ENCODE assay signal across 22 mouse cellular contexts in the genomic region with DNA sequence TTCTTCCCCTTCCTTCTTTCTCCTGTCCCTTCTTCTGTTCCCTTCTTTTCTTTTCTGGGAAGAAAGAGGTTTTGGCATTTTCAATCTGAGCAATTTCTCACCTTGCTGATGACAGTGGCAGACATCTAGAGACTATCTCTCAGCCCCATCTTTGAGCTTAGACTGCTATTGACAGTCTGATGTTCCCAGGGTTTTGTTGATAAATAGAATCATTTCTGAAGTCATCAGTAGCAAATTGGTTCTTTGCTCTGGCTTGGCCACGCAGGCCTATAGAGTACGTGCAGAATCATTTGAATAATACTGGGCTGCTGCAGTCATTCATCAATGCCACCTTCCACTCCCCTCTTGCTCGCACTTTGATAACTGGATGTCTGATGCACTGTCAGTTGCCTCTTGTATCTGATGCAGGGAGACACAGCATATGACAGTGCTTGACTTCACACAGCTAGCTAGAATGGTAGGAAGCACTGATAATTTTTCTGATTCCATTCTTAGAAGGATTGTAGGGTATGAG.
DNase-seq lines count a peak whose midpoint lies in the region; ATAC-seq and TF ChIP-seq lines count a peak whose summit lies in the region.
"Had no signal": no experiment of that assay in that cellular context is flagged by ENCODE, and none has a peak within 500 bp of the region (broad histone marks: within the 10 kb centered on the region; RNA-seq: fewer than 3 reads in every experiment).

No protein-coding gene starts in this region.

- H3K4me2 ChIP-seq in hindbrain, embryonic 11.5 days (replicated peaks; ENCODE audit: low read depth, low read length) = no peak overlapping the region
- no peak overlapping the region for H3K4me2 ChIP-seq in hindbrain, embryonic 14.5 days (replicated peaks)
- H3K4me2 ChIP-seq in hindbrain, embryonic 16.5 days (ENCODE audit: low read length) = no peak overlapping the region
- H3K4me2 ChIP-seq in hindbrain, postnatal 0 days (ENCODE audit: low read depth, low read length) = no peak overlapping the region
- H3K4me2 ChIP-seq in midbrain, postnatal 0 days (ENCODE audit: low read depth, low read length, poor library complexity, severe bottlenecking) = no peak overlapping the region
- H3K4me2 ChIP-seq in midbrain, embryonic 13.5 days (replicated peaks) = no peak overlapping the region
- H3K4me2 ChIP-seq: embryonic facial prominence, embryonic 13.5 days; embryonic facial prominence, embryonic 15.5 days; forebrain, embryonic 12.5 days had no signal

- H3K9ac ChIP-seq in hindbrain, embryonic 11.5 days (ENCODE audit: low read depth, low read length) = no peak overlapping the region
- H3K9ac ChIP-seq in hindbrain, embryonic 14.5 days = no peak overlapping the region
- no peak overlapping the region for H3K9ac ChIP-seq in hindbrain, embryonic 16.5 days (ENCODE audit: low read depth, low read length)
- no peak overlapping the region for H3K9ac ChIP-seq in hindbrain, postnatal 0 days (replicated peaks; ENCODE audit: low read length)
- H3K9ac ChIP-seq in midbrain, postnatal 0 days (replicated peaks; ENCODE audit: low read length, poor library complexity, severe bottlenecking) = no peak overlapping the region
- H3K9ac ChIP-seq in midbrain, embryonic 13.5 days (replicated peaks) = no peak overlapping the region
- H3K9ac ChIP-seq: embryonic facial prominence, embryonic 13.5 days; embryonic facial prominence, embryonic 15.5 days; forebrain, embryonic 12.5 days had no signal

- H3K27me3 ChIP-seq in hindbrain, embryonic 11.5 days (ENCODE audit: control insufficient read depth, insufficient read depth, low read length) = peaks cover 2% of the 10 kb centered on the region; the same call in 1 of the 2 replicates
- no peaks in the 10 kb centered on the region for H3K27me3 ChIP-seq in hindbrain, embryonic 14.5 days (ENCODE audit: control insufficient read depth, insufficient read depth, low read length)
- no peaks in the 10 kb centered on the region for H3K27me3 ChIP-seq in hindbrain, embryonic 16.5 days (replicated peaks; ENCODE audit: control insufficient read depth, insufficient read depth, low read length)
- no peaks in the 10 kb centered on the region; the same call in 1 of the 2 replicates for H3K27me3 ChIP-seq in hindbrain, postnatal 0 days (ENCODE audit: insufficient read depth, low read length)
- H3K27me3 ChIP-seq in midbrain, postnatal 0 days (ENCODE audit: insufficient read depth, low read length) = no peaks in the 10 kb centered on the region
- H3K27me3 ChIP-seq in midbrain, embryonic 13.5 days = 0 out of 2 replicates have a peak, but pooled peaks cover 2% of the 10 kb centered on the region
- H3K27me3 ChIP-seq: embryonic facial prominence, embryonic 13.5 days; embryonic facial prominence, embryonic 15.5 days; forebrain, embryonic 12.5 days had no signal

- DNase-seq in hindbrain, embryonic 11.5 days (ENCODE audit: low spot score) = peak; percentile 16
- no peak for DNase-seq in hindbrain, embryonic 14.5 days (ENCODE audit: low spot score)
- DNase-seq in hindbrain, postnatal 0 days (ENCODE audit: low spot score) = no peak
- peak; percentile 6 for DNase-seq in midbrain, postnatal 0 days (ENCODE audit: low spot score)
- DNase-seq: adrenal gland, adult 2 months; adrenal gland, postnatal 10 days; adrenal gland, postnatal 25 days; cerebellum, adult 11 months; cerebellum, adult 18-20 months; cerebellum, adult 8-10 months; cerebellum, adult 9-11 months; cerebellum, postnatal 14 days; cerebellum, postnatal 36 days; embryo, embryonic 11 days had no signal

- no peak overlapping the region for H3K27ac ChIP-seq in hindbrain, embryonic 11.5 days (ENCODE audit: low read depth, low read length)
- H3K27ac ChIP-seq in hindbrain, embryonic 14.5 days = no peak overlapping the region
- no peak overlapping the region for H3K27ac ChIP-seq in hindbrain, embryonic 16.5 days (ENCODE audit: low read depth, low read length)
- H3K27ac ChIP-seq in hindbrain, postnatal 0 days = no peak overlapping the region
- no peak overlapping the region for H3K27ac ChIP-seq in midbrain, postnatal 0 days (ENCODE audit: low read depth, low read length)
- no peak overlapping the region for H3K27ac ChIP-seq in midbrain, embryonic 13.5 days
- H3K27ac ChIP-seq: embryonic facial prominence, embryonic 13.5 days; embryonic facial prominence, embryonic 15.5 days; forebrain, embryonic 10.5 days; forebrain, embryonic 12.5 days had no signal

- no peaks in the 10 kb centered on the region for H3K36me3 ChIP-seq in hindbrain, embryonic 11.5 days (ENCODE audit: control insufficient read depth, insufficient read depth, low read length)
- no peaks in the 10 kb centered on the region for H3K36me3 ChIP-seq in hindbrain, embryonic 14.5 days (replicated peaks; ENCODE audit: control insufficient read depth, insufficient read depth)
- no peaks in the 10 kb centered on the region for H3K36me3 ChIP-seq in hindbrain, embryonic 16.5 days (ENCODE audit: control insufficient read depth, insufficient read depth, low read length)
- no peaks in the 10 kb centered on the region for H3K36me3 ChIP-seq in hindbrain, postnatal 0 days (ENCODE audit: insufficient read depth, low read length)
- no peaks in the 10 kb centered on the region for H3K36me3 ChIP-seq in midbrain, postnatal 0 days (ENCODE audit: insufficient read depth, low read length)
- H3K36me3 ChIP-seq in midbrain, embryonic 13.5 days = no peaks in the 10 kb centered on the region
- H3K36me3 ChIP-seq: embryonic facial prominence, embryonic 13.5 days; embryonic facial prominence, embryonic 15.5 days; forebrain, embryonic 10.5 days; forebrain, embryonic 12.5 days had no signal

- H3K4me1 ChIP-seq in hindbrain, embryonic 11.5 days (replicated peaks; ENCODE audit: control insufficient read depth, insufficient read depth, low read length) = no peaks in the 10 kb centered on the region; the same call in 1 of the 2 replicates
- no peaks in the 10 kb centered on the region for H3K4me1 ChIP-seq in hindbrain, embryonic 14.5 days (replicated peaks; ENCODE audit: control insufficient read depth, insufficient read depth, low read length)
- H3K4me1 ChIP-seq in hindbrain, embryonic 16.5 days (ENCODE audit: control insufficient read depth, insufficient read depth, low read depth, low read length) = no peaks in the 10 kb centered on the region
- H3K4me1 ChIP-seq in hindbrain, postnatal 0 days (ENCODE audit: insufficient read depth, low read length) = no peaks in the 10 kb centered on the region
- no peaks in the 10 kb centered on the region for H3K4me1 ChIP-seq in midbrain, postnatal 0 days (ENCODE audit: insufficient read depth, low read length)
- H3K4me1 ChIP-seq in midbrain, embryonic 13.5 days (replicated peaks) = no peaks in the 10 kb centered on the region
- H3K4me1 ChIP-seq: embryonic facial prominence, embryonic 13.5 days; embryonic facial prominence, embryonic 15.5 days had no signal

- 28% methylated on average over 3 of the region's 3 CpGs for WGBS in hindbrain, embryonic 11.5 days
- WGBS in hindbrain, embryonic 14.5 days = 19% methylated on average over 3 of the region's 3 CpGs
- WGBS in hindbrain, embryonic 16.5 days = 28% methylated on average over 3 of the region's 3 CpGs
- WGBS in hindbrain, postnatal 0 days = 29% methylated on average over 3 of the region's 3 CpGs
- 58% methylated on average over 3 of the region's 3 CpGs for WGBS in midbrain, postnatal 0 days
- WGBS in midbrain, embryonic 13.5 days = 63% methylated on average over 3 of the region's 3 CpGs

- H3K4me3 ChIP-seq in hindbrain, embryonic 11.5 days (ENCODE audit: low read depth, low read length) = no peak overlapping the region
- H3K4me3 ChIP-seq in hindbrain, embryonic 14.5 days (replicated peaks; ENCODE audit: low read length) = no peak overlapping the region
- no peak overlapping the region for H3K4me3 ChIP-seq in hindbrain, embryonic 16.5 days (ENCODE audit: low read length)
- no peak overlapping the region for H3K4me3 ChIP-seq in hindbrain, postnatal 0 days (ENCODE audit: low read length)
- no peak overlapping the region for H3K4me3 ChIP-seq in midbrain, postnatal 0 days (ENCODE audit: low read depth, low read length)
- no peak overlapping the region for H3K4me3 ChIP-seq in midbrain, embryonic 13.5 days (replicated peaks)
- H3K4me3 ChIP-seq: embryonic facial prominence, embryonic 13.5 days; embryonic facial prominence, embryonic 15.5 days; erythroblast, embryonic 14.5 days; forebrain, embryonic 10.5 days; forebrain, embryonic 12.5 days had no signal

- TF ChIP-seq CTCF in hindbrain, postnatal 0 days (IDR thresholded peaks at IDR 0.05; ENCODE audit: low read depth) = no peak
- TF ChIP-seq CTCF in midbrain, postnatal 0 days (IDR thresholded peaks at IDR 0.05) = no peak

- peak; percentile 47; the same call in 1 of the 2 replicates for ATAC-seq in hindbrain, embryonic 11.5 days (ENCODE audit: low FRiP score)
- no peak for ATAC-seq in hindbrain, embryonic 14.5 days (ENCODE audit: low FRiP score)
- peak; percentile 54; the same call in 1 of the 2 replicates for ATAC-seq in hindbrain, embryonic 16.5 days
- ATAC-seq in hindbrain, postnatal 0 days = no peak
- no peak for ATAC-seq in midbrain, postnatal 0 days (ENCODE audit: low FRiP score)
- ATAC-seq in midbrain, embryonic 13.5 days = no peak
- ATAC-seq: forebrain, embryonic 14.5 days had no signal

- no peaks in the 10 kb centered on the region for H3K9me3 ChIP-seq in hindbrain, embryonic 11.5 days (ENCODE audit: control insufficient read depth, low read length)
- no peaks in the 10 kb centered on the region for H3K9me3 ChIP-seq in hindbrain, embryonic 14.5 days (ENCODE audit: control insufficient read depth, low read length)
- no peaks in the 10 kb centered on the region for H3K9me3 ChIP-seq in hindbrain, embryonic 16.5 days (ENCODE audit: control insufficient read depth, low read length)
- H3K9me3 ChIP-seq in hindbrain, postnatal 0 days (ENCODE audit: low read length) = no peaks in the 10 kb centered on the region
- no peaks in the 10 kb centered on the region for H3K9me3 ChIP-seq in midbrain, postnatal 0 days (ENCODE audit: low read length)
- no peaks in the 10 kb centered on the region for H3K9me3 ChIP-seq in midbrain, embryonic 13.5 days
- H3K9me3 ChIP-seq: embryonic facial prominence, embryonic 13.5 days; embryonic facial prominence, embryonic 15.5 days; forebrain, embryonic 10.5 days; forebrain, embryonic 12.5 days had no signal

Comparison
In these comparisons a context has a peak if more than half of its experiments do, and no peak if none do; other contexts are left out.
1. ATAC-seq: peak in hindbrain, embryonic 11.5 days (single experiment) and hindbrain, embryonic 16.5 days (single experiment); none in hindbrain, embryonic 14.5 days (single experiment), hindbrain, postnatal 0 days (single experiment), midbrain, postnatal 0 days (single experiment) and midbrain, embryonic 13.5 days (single experiment).
2. DNase-seq: peak in hindbrain, embryonic 11.5 days (single experiment) and midbrain, postnatal 0 days (single experiment); none in hindbrain, embryonic 14.5 days (single experiment) and hindbrain, postnatal 0 days (single experiment).